Mouse (Mus musculus) CH12.LX (cell line): Measurements from ENCODE around the gene Gm11437.

Experiments used
- CTCF ChIP-seq, 2 experiments: IDR thresholded peaks in 1 of 2; conservative IDR thresholded peaks in 1 of 2; 2 replicates each; pipeline ENCODE4 v1.5.1; 2011 to 2012; ENCODE audit warnings: low read depth in 2 of 2, low read length in 2 of 2, improper control_type of control experiment in 1 of 2, inconsistent platforms in 1 of 2, mild to moderate bottlenecking in 1 of 2, moderate library complexity in 1 of 2
- IRF4 ChIP-seq: IDR thresholded peaks from 2 replicates; pipeline ENCODE4 v1.6.1; 2014; ENCODE audit warnings: low read depth, mild to moderate bottlenecking, inconsistent platforms, low read length, improper control_type of control experiment
- JUND ChIP-seq: conservative IDR thresholded peaks from 2 replicates; pipeline ENCODE4 v1.6.1; 2011; ENCODE audit warnings: low read depth, low read length, improper control_type of control experiment
- KAT2A ChIP-seq: IDR thresholded peaks from 2 replicates; pipeline ENCODE4 v1.6.1; 2012; ENCODE audit warnings: low read length, improper control_type of control experiment, inconsistent platforms; ENCODE audit not compliant: insufficient replicate concordance
- MXI1 ChIP-seq: IDR thresholded peaks from 2 replicates; pipeline ENCODE4 v1.6.1; 2011; ENCODE audit warnings: mild to moderate bottlenecking, low read depth, low read length, improper control_type of control experiment
- NELFE ChIP-seq: IDR thresholded peaks from 2 replicates; pipeline ENCODE4 v1.6.1; 2011; ENCODE audit warnings: low read depth, low read length, improper control_type of control experiment
- POLR2A ChIP-seq: IDR thresholded peaks from 2 replicates; pipeline ENCODE4 v1.6.1; 2011; ENCODE audit warnings: low read depth, mild to moderate bottlenecking, improper control_type of control experiment, low read length
- SIN3A ChIP-seq: IDR thresholded peaks from 2 replicates; pipeline ENCODE4 v1.6.1; 2012; ENCODE audit warnings: low read length, improper control_type of control experiment, inconsistent platforms
- UBTF ChIP-seq: IDR thresholded peaks from 2 replicates; pipeline ENCODE4 v1.6.1; 2012; ENCODE audit warnings: low read depth, mild to moderate bottlenecking, inconsistent platforms, low read length, improper control_type of control experiment, moderate library complexity
- USF1 ChIP-seq: IDR thresholded peaks from 2 replicates; pipeline ENCODE4 v1.6.1; 2014; ENCODE audit warnings: low read depth, mild to moderate bottlenecking, inconsistent platforms, low read length, improper control_type of control experiment
- ZKSCAN1 ChIP-seq: IDR thresholded peaks from 2 replicates; pipeline ENCODE4 v1.6.1; 2012; ENCODE audit warnings: low read depth, inconsistent platforms, low read length, improper control_type of control experiment, borderline replicate concordance

- TF ChIP-seq KAT2A (0 out of 2 replicates have a peak, but pooled peaks have one; percentile 38), POLR2A (peak; percentile 79; the same call in 1 of the 2 replicates), CTCF (conservative IDR thresholded peaks at IDR 0.05 in 1 of 2, IDR thresholded peaks at IDR 0.05 in 1 of 2; ENCODE audit: low read depth in 2 of 2, low read length in 2 of 2) (0 out of 4 replicates have a peak, but pooled peaks of 1 of the 2 experiments have one; percentile 0), JUND (no peak), MXI1 (peak; percentile 95), NELFE (peak; percentile 88), SIN3A (peak; percentile 72), UBTF (peak; percentile 10; the same call in 1 of the 2 replicates), USF1 (peak; percentile 42), ZKSCAN1 (no peak), IRF4 (no peak)
Observed at GRCm38 (mm10) chr11:84128943-84129798, 38.1 kb downstream of the Gm11437 start, which contains the start of the genes Tada2a and Acaca.
